Mouse (Mus musculus) Muller cell, postnatal 12 days (primary cell): Measurements from ENCODE around the gene Elovl6.

Source experiments
- DNase-seq: peaks from one replicate; pipeline ENCODE4 v3.0.0-alpha.2; 2015; ENCODE audit errors: inconsistent ontology term

Gene Elovl6

GRCm38 (mm10) chr3:129611626-129612025, 79.5 kb downstream of the Elovl6 start:
- DNase-seq = no peak

DNA sequence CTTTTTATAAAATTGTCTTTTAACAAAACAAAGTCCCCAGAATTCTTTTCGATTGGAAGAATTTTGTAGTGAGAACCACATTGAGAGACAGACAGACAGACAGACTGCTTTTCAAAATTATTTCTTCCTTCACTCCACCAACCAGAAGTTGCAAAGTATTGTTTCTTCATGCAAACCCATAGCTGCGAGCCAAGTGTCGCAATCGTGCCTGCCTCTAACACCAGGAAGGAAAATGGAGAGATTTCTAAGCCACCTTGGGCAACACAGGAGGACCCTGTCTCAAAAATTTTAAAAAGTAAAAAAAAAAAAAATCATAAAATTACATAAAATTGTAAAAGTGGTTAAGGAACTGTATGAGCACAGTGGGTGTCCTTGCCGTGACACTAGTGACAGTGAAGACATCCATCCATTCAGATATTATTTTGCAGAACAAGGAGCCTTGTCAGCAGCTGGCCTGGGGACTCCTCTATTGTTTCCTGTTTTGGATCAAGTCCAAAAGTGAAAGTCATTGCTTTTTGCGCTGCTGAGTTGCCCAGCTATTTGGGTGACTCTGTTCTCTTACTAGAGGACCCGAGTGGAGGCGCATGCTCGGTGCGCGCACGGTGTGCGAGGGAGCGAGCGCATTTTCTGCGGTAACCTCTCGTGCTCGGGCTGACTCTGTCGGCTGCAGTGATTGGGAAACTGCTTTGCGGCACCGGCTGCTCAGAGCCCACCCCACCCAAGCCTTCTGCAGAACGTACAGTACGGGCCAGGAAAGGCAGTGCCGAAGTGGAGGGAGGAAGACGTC, 80.3 kb downstream of the Elovl6 start:
- no peak for DNase-seq

DNA sequence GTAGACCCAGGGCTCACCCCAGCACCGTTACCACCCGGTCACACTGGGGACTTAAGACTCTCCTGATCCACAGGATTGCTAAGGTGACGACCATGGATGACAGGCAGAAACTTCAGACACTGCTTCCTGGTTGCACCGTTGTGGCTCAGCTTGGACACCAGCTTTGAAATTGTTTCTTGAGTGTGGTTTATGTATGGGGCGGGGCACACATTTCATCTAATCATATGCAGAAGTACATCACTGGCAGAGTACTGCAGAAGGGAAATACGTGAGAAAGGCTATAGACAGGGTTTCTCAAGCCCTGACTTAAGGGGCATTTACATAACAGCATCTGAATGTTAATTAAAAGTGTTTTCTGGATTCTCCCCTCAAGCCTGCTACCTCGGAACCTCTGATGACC, 81.6 kb downstream of the Elovl6 start:
- DNase-seq = no peak

DNA sequence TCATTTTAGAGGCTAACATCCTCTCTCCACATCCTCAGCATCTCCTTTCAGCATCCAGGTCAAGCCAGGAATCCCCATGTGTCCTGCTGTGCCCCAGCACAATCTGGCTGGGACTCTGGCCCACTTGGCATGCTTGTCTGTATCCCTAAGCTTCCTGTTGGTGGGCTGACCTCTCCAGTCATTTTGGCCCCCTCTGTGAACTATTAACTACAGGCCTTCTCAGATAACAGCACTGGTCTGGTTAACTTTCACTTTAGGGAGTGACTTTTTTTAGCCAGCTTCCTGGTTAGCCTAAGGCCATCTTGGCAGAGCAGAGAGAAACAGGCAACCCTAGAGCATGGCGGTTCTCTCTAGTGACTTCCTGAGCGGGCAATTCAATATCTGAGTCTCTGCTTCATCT, 82.1 kb downstream of the Elovl6 start:
- DNase-seq = peak; percentile 21

GRCm38 (mm10) chr3:129617450-129617849, 85.3 kb downstream of the Elovl6 start:
- no peak for DNase-seq

DNA sequence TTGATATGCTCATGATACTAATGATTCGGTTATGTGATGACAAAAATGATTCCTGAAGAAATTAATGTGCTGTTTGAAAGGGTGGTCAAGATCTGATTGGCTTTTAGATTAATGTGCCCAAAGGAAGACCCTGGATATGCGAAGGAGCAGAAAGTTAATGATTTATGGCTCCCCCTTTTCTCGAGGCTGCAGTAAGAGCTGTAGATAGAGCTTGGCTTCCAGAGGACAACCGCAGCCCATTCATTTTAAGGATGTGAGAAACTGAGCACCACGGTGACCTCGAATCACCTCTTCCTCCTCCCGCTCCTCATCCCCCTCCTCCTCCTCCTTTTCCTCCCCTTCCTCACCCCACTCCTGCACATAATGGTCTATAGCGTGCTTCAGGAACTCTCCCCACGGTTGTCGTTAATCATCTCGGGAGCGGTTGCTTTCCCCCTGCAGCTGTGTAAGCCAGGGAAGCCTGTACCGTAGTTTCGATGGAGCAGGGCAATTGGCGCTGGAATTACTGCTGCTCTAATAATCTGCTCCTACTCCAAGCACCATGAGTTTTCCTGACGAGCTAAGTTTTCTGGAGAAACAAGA, 87.1 kb downstream of the Elovl6 start:
- DNase-seq = no peak

DNA sequence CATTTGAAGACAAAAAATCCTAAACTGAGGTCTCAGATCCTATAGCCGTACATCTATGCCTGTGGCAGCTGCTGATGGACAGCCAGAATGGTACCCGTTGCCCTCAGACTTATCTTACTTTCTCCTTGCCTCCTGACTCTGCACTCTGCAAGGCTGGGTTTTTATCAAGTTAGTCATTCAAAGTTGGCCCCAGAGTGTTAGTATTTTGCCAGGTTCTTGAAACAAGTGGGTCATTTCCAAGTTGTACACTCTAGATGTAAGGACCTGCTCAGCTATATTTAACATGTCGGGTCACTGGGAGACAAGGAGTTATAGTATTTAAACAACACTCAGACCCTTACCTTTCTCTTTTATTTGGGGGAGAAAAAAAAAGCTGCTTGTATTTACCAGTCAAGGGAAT, 88.6 kb downstream of the Elovl6 start:
- DNase-seq = no peak

DNA sequence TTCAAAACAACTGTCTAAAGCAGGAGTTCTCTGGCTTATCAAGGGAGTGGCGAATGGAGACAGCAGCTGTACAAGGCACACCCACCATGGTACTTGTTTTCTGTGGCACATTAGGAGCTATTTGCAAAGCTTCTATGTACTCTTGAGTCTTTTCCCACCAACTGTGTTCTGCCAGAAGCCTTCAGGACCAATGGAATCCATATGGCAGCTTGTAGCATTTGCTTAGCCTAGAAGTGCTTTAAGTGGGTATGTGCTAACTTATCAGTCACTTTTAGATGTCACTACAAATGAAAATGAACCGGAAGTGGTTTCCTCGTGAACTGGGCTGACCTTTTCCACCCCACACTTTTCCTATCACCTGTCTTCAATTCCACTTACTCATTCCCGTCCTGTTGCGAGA, 89.1 kb downstream of the Elovl6 start:
- no peak for DNase-seq

- DNase-seq = no peak
Observed at GRCm38 (mm10) chr3:129622120-129622519, 90.0 kb downstream of the Elovl6 start.

GRCm38 (mm10) chr3:129622705-129623104, 90.5 kb downstream of the Elovl6 start:
- DNase-seq = no peak

DNA sequence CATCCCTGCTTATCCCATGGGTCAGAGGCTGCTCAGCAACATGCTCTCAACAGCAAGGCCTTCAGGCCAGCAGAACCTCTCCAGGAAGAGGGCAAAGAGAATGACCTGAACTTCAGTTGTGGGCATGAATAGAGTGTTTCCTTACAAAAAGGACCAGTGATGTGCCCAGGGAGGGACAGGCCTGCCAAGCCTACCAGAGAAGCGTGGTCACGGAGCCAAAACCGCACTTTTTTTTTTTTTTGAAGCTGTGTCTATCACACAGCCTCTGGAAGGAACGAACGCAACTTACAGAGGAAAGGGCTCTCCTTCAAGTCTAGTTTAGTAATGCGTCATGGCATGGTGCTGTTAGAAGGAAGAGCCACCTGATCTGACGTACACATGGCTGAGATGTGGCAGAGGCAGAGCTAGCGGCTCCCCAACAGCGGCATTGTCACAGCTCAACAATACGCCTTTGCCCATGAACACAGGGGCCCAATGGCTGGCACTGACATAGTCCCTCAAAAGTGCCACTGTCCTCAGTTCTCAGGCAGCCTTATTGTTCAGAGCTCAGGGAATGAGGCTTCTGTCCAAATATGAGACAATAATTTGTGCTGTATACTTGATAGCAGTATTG, 92.1 kb downstream of the Elovl6 start:
- peak; percentile 65 for DNase-seq

DNA sequence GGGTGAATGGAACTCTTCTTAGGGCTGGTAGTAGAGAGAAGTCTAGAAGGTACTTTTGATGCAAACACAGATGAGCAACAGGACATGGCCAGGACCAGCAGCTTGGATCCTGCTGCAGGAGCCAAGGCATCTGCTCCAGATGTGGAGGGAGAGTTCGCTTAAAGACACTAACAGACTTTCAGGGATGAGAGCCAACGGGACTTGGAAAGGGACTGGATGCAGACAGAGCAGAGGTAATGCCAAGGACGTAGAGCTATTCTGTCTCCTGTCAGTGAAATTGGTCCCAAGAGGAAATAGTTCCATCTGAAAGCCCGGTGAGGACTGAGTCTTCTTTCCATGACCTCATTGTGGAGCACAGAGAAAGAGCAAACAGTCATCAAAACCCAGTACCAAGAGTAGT, 95.1 kb downstream of the Elovl6 start:
- DNase-seq = no peak

GRCm38 (mm10) chr3:129631018-129631417, 98.9 kb downstream of the Elovl6 start:
- DNase-seq = no peak

DNA sequence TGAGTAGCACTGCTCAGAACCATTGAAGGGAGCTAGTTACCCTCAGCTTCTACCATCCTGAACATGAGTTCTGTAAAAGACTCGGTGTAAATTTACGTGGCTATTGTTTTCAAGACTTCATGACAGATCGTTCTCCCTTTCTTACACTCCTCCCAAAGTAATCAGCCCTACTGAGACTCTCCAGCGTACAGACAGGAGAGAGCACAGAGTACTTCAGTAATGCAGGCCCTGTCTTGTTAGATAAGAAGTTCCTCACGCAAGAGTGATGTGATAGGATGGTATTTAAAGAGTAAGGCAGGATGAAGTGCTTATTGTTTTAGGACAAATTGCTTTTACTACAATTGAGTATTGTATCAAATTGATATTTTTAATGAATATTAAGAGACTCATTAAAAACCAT, 99.7 kb downstream of the Elovl6 start:
- no peak for DNase-seq

DNA sequence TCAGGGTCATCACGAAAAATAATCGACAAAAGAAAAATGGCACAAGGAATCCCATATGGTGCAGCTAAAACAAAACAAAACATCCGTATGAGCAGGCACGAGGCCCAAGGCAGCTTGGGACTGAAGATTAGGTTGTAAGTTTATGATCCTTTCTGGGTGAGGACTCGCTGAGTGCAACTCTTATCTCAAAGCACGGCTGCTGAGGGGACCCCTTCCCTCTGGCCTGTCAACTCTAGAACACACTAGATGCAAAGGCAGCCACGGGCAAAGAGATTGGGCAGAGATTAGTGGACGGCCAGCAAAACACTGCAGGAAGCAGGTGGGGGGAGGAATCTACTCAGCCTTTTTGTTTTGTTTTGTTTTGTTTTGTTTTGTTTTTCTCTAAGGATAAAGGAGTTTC, 101.4 kb downstream of the Elovl6 start:
- DNase-seq = no peak

DNA sequence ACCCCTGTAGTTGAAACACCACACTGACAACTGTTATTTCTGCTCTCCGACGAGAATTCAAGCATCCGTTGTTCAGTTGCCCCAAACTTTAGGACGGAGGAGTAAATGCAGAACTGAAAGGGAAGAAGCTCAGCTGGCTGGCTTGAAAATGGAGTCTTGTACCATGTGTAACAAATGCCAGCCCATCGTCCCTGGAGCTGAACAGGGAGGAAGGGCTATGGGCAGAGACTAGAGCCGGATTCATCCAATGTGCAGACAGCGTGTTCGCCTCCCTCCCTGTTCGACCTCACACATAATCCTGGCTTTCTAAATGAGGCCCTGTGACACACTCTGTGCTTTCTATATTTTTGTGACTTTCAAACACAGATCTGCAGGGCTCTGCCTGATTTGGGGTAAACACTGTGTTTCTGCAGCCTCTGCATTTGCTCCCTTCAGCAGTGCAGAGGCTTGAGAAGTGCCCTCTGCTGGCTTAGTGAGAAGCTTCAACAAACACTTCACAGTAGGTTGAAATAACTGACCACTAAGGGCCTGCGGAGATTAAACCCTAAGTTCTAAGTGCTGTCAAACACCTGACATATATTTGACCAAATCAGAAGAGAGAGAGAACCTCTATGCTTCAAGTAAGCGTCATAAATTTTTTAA, 102.2 kb downstream of the Elovl6 start:
- DNase-seq = no peak

DNA sequence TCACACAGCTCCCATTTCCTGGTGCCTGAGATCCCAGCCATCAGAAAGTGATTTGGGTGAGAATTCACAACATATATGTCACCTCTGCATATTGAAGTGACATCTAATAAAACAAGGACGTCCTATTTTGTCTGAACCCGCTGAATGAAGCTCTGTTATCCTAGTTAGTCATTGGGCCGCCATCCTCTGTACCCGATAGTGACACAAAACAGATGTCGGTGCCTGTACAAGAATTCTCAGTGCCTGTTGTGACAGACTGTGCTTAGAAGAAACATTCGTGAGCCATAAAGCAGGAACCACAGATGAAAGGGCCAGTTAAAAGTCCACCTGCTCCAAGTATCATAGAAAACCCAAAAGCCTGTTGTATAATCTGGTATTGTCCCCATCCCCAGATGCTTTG, 105.3 kb downstream of the Elovl6 start:
- DNase-seq = no peak

DNA sequence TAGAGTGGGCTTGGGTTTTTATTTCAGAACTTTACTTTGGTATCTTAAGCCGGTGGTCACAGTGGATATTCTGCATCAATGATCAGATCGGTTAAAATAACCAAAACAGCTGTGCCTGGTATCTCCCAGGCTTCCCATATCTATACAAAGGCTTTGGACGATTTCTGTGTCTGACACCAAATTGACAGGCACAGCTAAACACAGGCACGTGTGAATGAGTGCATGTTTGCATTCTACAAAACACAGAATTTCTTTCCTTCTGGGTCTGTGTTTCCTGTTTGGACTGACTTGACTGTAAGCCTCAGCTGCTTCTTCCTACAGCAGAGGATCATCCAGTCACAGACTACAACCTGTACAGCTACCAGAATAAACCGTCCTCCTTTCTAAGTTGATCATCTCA, 107.5 kb downstream of the Elovl6 start:
- DNase-seq = no peak

- peak; percentile 62 for DNase-seq
Observed at GRCm38 (mm10) chr3:129640211-129641000, 108.3 kb downstream of the Elovl6 start.

- no peak for DNase-seq
Observed at GRCm38 (mm10) chr3:129641621-129642020, 109.5 kb downstream of the Elovl6 start.

- no peak for DNase-seq
Observed at GRCm38 (mm10) chr3:129645409-129645808, 113.3 kb downstream of the Elovl6 start.

DNA sequence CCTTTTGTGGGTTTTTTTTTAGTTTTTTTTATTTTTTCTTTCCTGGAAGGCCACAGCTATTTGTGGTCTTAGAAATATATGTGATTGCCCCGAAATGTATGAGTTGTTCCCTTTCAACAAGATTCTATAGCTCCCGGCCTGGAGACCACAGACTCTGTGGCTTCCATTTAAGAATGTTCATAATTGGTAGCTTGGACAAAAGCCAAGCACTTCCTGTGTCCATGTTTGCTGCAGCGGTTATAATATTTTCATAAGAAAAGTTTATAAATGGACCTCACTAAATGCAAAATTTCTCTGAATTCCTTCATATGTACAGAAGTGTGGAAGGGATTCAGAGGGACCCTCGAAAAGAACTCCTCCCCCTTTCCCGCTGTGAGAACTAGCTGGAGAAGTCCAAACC, 114.6 kb downstream of the Elovl6 start:
- DNase-seq = no peak
